Mouse (Mus musculus) ES-E14 (cell line): ENCODE data around the gene Il18. TPM values are rescaled to one million over a fixed set of nuclear protein-coding genes. Genes with fewer than 3 reads are reported as not detected.

Experiments
- DNase-seq: peaks from one replicate; pipeline ENCODE4 v3.0.0-alpha.2; 2013; ENCODE audit warnings: low read depth, low spot score
- H3K27ac ChIP-seq: 2 replicates; pipeline ENCODE4 v1.5.1; 2012; ENCODE audit warnings: low read depth, mild to moderate bottlenecking, low read length, moderate library complexity, mixed read lengths; ENCODE audit not compliant: poor library complexity, insufficient read depth, severe bottlenecking
- H3K36me3 ChIP-seq: 2 replicates; pipeline ENCODE4 v1.6.1; 2012; ENCODE audit warnings: mild to moderate bottlenecking, low read length, moderate library complexity, mixed read lengths; ENCODE audit not compliant: control insufficient read depth, poor library complexity, insufficient read depth, severe bottlenecking
- H3K4me1 ChIP-seq, 2 experiments: fragments of 150-350 bp in 1 of 2; sonication (generic) in 1 of 2; 2 replicates each; pipeline ENCODE4 v1.6.1; 2012; ENCODE audit warnings: low read length in 2 of 2, mild to moderate bottlenecking in 1 of 2, mixed read lengths in 1 of 2; ENCODE audit not compliant: control insufficient read depth in 2 of 2, insufficient read depth in 2 of 2, poor library complexity in 1 of 2
- H3K4me3 ChIP-seq, 2 experiments: fragments of 150-350 bp in 1 of 2; sonication (generic) in 1 of 2; 2 replicates each; pipeline ENCODE4 v1.5.1; 2012; ENCODE audit warnings: low read length in 2 of 2, low read depth in 1 of 2, mild to moderate bottlenecking in 1 of 2, mixed read lengths in 1 of 2; ENCODE audit not compliant: insufficient read depth in 1 of 2, poor library complexity in 1 of 2, severe bottlenecking in 1 of 2
- H3K9ac ChIP-seq: 2 replicates; pipeline ENCODE4 v1.6.1; 2012; ENCODE audit warnings: low read depth, mild to moderate bottlenecking, low read length, mixed read lengths; ENCODE audit not compliant: poor library complexity, insufficient read depth, severe bottlenecking
- H3K9me3 ChIP-seq: fragments of 150-350 bp; sonication (generic); 2 replicates; pipeline ENCODE4 v1.6.1; 2012; ENCODE audit warnings: low read depth, mild to moderate bottlenecking, low read length; ENCODE audit not compliant: control insufficient read depth, insufficient read depth
- CHD2 ChIP-seq: IDR thresholded peaks from 2 replicates; pipeline ENCODE4 v1.6.1; 2014; ENCODE audit warnings: mild to moderate bottlenecking, low read depth, low read length, inconsistent platforms
- HCFC1 ChIP-seq: IDR thresholded peaks from 2 replicates; pipeline ENCODE4 v1.6.1; 2012; ENCODE audit warnings: low read length, inconsistent platforms, borderline replicate concordance; ENCODE audit not compliant: insufficient read depth
- MAFK ChIP-seq: IDR thresholded peaks from 2 replicates; pipeline ENCODE4 v1.6.1; 2014; ENCODE audit warnings: mild to moderate bottlenecking, low read depth, low read length, inconsistent platforms; ENCODE audit not compliant: insufficient read depth
- ZC3H11A ChIP-seq: IDR thresholded peaks from 2 replicates; pipeline ENCODE4 v1.6.1; 2012; ENCODE audit warnings: low read depth, mild to moderate bottlenecking, inconsistent platforms, low read length, borderline replicate concordance
- ZNF384 ChIP-seq: IDR thresholded peaks from 2 replicates; pipeline ENCODE4 v1.6.1; 2012; ENCODE audit warnings: low read depth, low read length, inconsistent platforms
- in situ Hi-C, 2 experiments: fragments of 600-800 bp; cut with MboI; formaldehyde crosslinking; loops; one replicate each; pipeline ENCODE4 v1.15.1; 2025; ENCODE audit warnings: low sequenced_read_pairs in 2 of 2, inconsistent platforms in 1 of 2; ENCODE audit not compliant: unreplicated experiment in 2 of 2
- total RNA-seq: library from RNA; depleted of rRNA; stranded (reverse); fragments of 300-350 nt; gene quantifications from 2 replicates; pipeline ENCODE4 v1.2.3, GENCODE M21; 2012

Gene Il18
- total RNA-seq, 1 experiment = 0.49 TPM

- Histone ChIP-seq H3K4me3 (no peak overlapping the region), H3K4me1 (0 out of 4 replicates have a peak, but pooled peaks cover 0 to 2% of the 10 kb centered on the region in 2 experiments), H3K9me3 (no peaks in the 10 kb centered on the region), H3K36me3 (no peaks in the 10 kb centered on the region), H3K9ac (no peak overlapping the region), H3K27ac (no peak overlapping the region)
- no peak for DNase-seq
- in situ Hi-C loops = no loop called here
- no peak for TF ChIP-seq ZC3H11A
- no peak for TF ChIP-seq CHD2
- no peak for TF ChIP-seq ZNF384
- no peak for TF ChIP-seq MAFK
- no peak for TF ChIP-seq HCFC1
These were observed 11.3 kb downstream of the Il18 start for GRCm38 (mm10) chr9:50565940-50566339.

GRCm38 (mm10) chr9:50567372-50567771 is 12.7 kb downstream of the Il18 start:
- H3K36me3 ChIP-seq = no peaks in the 10 kb centered on the region
- no peak overlapping the region for H3K27ac ChIP-seq
- H3K9me3 ChIP-seq = no peaks in the 10 kb centered on the region
- in situ Hi-C loops = no loop called here
- no peak overlapping the region for H3K9ac ChIP-seq
- TF ChIP-seq ZC3H11A (no peak), MAFK (no peak), CHD2 (no peak), HCFC1 (no peak), ZNF384 (no peak)
- H3K4me3 ChIP-seq = no peak overlapping the region
- H3K4me1 ChIP-seq = no peaks in the 10 kb centered on the region
- no peak for DNase-seq

GRCm38 (mm10) chr9:50567881-50568280 is 13.3 kb downstream of the Il18 start:
- in situ Hi-C loops = no loop called here
- H3K4me1 ChIP-seq = no peaks in the 10 kb centered on the region
- no peak for DNase-seq
- H3K27ac ChIP-seq = no peak overlapping the region
- TF ChIP-seq HCFC1 (no peak), ZC3H11A (no peak), MAFK (no peak), ZNF384 (no peak), CHD2 (no peak)
- H3K9me3 ChIP-seq = no peaks in the 10 kb centered on the region
- no peak overlapping the region for H3K9ac ChIP-seq
- H3K4me3 ChIP-seq = no peak overlapping the region
- H3K36me3 ChIP-seq = no peaks in the 10 kb centered on the region

GRCm38 (mm10) chr9:50569599-50570525 is 15.2 kb downstream of the Il18 start:
- Histone ChIP-seq H3K9ac (no peak overlapping the region), H3K9me3 (no peaks in the 10 kb centered on the region), H3K36me3 (no peaks in the 10 kb centered on the region), H3K27ac (no peak overlapping the region), H3K4me1 (no peaks in the 10 kb centered on the region), H3K4me3 (no peak overlapping the region)
- in situ Hi-C loops = no loop called here
- no peak for DNase-seq
- no peak for TF ChIP-seq ZC3H11A
- no peak for TF ChIP-seq CHD2
- no peak for TF ChIP-seq ZNF384
- TF ChIP-seq MAFK = no peak
- no peak for TF ChIP-seq HCFC1
